Mouse (Mus musculus) embryo, embryonic 10.5 days (tissue): ENCODE measurements at regions not wholly inside any gene's neighbourhood (a gene's known extent, or its start where the extent isn't known, plus 50 kb on each side); places are given as distances from the start of the nearest gene placed in this dataset.

Source experiments
- DNase-seq: peaks from one replicate; pipeline ENCODE4 v3.0.0-alpha.2; 2015; ENCODE audit warnings: low spot score

DNA sequence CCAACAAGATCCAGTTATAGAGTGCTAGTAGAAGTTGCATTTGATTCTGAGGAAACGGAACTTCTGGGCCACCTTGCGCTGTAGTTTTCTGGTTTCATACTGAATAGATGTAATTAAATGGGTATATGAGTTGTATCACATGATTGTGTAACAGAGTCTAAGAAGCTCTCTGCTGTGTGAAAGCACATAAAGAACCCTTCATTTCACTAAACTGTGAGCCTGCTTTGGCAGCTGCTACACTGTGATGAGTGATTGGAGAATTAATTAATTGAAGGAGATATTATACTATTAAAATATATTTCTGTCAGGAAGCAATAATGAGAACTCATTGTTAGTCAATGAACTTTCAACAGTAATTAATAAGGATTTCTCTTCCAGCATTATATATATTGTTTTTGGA, 369.8 kb upstream of the Fbxo33 start:
- DNase-seq = no peak

DNA sequence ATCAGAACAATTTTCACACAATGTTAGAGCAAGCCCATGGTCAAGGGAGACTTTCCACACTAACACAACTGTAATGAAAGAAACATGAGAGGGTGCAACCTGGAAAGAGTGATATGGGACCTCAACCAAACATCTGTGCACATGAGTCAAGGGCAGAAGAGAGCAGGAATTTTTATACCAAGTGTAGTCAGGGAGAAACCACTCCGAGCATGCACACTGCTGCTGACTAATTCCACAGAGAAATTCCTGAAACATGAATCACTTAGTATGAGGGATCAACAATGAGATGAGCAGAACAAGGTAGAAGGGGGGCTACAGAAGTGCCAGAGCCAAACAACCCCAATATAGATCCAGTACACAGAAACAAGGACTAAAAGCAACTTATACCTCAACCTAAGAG, 363.1 kb upstream of the Fbxo33 start:
- DNase-seq = no peak

DNA sequence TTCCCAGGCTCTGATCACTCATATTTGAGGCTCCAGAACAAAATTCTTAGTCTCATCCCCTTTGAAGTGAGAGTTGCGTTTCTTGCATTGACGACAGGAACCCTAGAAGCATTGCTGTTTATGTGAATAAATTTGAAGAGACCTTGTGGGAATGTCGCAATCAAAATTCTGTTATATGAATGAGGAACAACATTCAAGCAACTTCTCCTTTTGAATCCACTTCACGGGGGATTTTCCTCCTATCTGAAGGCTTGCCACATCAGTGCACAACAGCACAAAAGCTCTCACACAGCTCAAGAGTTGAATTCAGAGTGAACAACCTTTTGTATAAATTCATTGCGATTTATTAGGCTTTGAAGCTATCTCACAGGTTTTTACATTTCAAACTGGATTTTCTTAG, 360.2 kb upstream of the Fbxo33 start:
- no peak for DNase-seq

DNA sequence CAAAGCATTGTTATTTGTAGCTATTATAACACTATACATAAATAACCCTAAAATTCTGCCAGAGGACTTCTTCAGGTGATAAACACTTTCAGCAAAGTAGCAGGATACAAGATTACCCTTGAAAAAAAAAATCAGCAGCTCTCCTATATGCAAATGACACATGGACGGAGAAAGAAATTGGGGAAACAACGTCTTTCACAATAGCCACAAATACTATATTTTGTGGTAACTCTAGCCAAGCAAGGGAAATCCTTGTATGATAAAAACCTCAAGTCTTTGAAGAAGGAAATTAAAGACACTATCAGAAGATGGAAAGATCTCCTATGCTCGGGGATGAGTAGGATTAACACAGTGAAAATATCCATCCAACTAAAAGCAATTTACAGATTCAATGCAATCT, 344.4 kb upstream of the Fbxo33 start:
- no peak for DNase-seq

DNA sequence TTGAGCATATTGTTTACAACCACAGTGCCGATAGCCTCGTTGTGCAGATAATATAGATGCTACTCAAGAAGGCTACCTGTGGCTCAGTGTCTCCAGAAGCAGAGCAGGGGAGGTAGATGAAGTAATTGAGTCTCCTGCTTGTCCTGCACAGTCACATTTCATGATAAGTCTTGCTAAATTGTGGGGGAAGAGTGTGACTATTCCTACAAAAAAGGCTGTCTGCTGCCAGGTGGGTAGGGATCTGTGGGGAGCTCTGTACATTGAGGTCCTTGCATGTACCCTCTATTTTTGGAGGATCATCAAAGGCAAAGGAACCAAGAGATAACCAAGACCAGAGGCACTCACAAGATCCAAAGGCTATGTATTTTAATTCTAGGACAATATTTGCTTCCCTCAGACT, 320.3 kb upstream of the Fbxo33 start:
- DNase-seq = no peak

DNA sequence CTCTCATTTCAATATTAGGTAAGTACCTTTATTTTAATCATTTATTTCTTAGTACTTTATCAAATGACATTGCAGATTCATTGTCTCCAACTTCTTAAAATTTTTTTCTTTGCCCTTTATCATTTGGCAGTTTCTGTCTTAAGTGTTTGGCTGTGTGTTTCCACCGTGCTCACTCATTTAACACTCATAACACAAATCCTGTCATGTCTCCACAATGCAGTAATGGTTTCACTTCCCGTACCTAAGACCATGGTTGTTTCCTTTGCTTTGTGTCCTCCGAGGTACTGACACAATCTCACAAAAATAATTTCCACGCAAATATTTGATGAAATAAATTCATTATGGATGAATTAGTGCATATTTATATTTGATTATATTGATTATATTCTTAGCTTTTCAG, 311.0 kb upstream of the Fbxo33 start:
- no peak for DNase-seq

DNA sequence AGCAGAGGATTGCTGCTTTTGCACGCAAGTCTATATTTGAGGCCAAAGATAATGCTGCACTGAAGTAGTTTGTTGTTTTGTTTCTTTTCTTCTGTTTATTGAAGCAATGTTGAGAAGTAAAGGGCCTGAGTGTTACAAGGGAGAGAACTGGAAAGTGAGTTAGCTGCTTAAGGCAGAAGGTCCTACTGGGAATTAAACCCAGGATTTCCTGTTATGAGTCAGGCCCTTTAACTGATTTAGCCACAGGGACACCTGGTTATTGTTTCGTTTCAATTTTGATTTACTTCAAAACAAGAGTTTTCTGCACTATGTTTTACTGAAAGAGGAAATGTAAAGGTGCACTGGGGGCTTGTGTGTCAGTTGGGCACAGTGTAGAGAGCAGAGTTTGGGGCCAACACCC, 303.8 kb upstream of the Fbxo33 start:
- DNase-seq = no peak

DNA sequence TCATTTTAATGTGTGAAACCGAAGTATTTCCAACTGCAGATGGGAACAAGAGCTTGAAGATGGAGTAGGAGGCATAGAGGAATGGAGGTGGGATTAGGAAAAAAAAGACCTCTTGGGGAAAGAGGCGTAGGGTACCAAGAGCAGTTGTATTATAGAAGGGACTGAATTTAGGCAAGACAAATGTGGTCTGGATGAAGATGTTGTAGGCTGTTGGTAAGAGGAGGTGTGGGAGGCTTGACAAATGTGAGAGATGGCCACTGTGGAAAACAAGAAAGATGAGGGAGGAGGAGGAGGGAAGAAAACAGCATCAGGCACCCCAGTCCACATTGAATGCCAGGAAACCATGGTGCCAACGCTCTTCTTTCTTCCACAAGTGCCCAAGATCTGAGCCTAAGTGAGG, 302.4 kb upstream of the Fbxo33 start:
- no peak for DNase-seq

DNA sequence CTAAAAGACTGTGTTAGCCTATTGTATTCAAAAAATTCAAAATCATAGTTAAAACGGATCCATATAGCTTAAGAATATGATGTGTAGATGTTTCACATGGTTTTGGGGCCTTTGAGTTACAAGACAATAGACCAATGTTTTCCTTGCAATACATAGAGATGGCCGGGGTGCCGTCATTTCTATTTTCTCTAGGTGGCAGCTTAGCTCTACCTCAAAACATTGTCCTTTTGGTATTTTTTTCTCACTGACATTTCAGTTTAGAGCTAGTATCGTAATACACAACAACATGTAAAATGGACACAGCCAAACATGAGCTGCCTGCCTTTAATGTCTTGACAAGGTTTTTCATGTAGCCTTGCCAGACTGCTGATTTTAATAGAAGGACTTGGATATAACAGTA, 290.3 kb upstream of the Fbxo33 start:
- DNase-seq = no peak

DNA sequence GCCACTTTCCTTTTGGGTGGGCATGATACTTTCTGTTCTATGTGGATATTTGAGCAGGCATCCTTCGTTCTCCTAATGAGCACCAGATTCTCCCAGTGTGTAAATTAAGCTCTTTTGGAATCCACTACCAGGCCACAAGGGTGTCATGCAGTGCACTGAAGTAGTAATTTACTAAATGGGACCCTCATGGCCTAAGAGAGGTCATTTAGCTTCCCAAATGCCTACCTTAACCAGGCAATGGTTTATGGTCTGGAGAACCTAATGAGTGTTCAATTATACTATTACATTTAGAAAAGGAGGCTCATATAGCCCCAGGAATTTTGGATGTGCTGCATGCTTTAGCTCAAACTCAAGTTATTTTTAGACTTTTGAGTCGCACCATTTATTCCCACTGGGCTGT, 289.6 kb upstream of the Fbxo33 start:
- no peak for DNase-seq

DNA sequence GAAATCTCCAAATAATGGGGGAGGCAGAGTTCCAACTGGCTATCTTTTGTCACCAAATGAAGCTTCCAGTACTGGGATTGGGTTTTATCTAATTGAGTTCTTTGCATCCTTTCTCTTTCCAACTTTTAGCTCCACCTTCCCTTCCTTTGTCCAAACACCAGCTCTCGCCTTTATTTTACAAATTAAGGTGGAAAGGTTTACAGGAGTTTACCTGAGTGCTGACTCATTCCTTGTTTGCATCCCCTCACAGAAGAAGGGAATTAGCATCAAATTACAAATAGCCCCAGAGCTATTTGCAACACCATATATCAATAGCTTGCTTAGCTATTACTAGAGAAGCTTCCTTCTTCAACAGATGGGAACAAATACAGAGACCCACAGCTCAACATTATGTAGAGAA, 287.9 kb upstream of the Fbxo33 start:
- no peak for DNase-seq

DNA sequence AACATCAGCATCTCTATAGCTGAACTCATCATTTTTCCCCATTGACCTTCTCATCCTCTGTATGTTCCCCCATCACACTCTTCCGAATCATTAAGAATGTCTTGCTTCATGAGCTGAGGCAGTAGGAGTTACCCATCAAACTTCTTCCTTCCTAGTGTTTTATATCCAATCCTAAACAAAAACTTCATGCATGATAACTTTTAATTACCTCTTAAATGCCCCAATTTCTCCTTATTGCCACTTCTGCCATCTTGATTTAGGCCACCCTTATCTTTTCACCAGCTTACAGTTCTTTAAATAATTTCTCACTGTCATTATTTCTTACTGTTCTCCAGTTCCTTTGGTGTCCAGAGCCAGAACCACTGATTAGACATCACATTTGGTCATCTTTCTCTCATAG, 277.9 kb upstream of the Fbxo33 start:
- no peak for DNase-seq

DNA sequence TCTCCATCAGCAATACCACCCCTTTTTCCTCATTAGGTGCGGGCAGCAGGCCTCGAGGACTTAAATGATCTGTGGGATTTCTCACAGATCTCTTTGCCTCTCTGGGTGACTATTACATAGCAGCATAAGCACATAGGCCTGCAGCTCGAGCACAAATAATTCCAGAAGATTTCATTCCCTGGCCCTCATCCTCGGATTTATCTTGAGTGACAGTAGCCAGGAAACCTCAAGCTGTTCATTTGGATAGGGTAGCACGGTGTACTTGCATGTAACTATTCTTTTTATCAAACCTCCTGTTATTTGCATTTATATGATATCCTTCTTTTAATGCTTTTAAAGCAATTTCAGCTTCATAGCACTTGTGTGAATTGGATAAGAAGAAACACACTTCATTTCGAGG, 268.5 kb upstream of the Fbxo33 start:
- no peak for DNase-seq

DNA sequence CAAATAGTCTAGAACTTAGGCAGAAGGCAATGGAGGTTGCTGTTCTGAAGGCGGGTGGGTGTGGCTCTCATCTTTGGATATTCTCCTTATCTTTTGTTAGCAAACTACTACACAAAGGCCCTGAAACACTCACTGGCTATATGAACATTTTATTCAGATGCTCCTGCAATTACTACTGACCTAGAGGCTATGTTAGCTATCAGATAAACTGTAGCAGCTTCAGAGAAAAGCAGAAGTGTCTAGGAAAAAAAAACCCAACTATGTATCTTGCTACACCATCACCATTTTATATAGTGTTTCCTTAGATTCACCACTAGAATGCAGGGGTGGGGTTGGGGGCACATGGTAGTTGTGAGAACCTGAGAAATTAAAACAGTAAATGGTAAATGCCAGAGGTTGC, 268.0 kb upstream of the Fbxo33 start:
- no peak for DNase-seq

DNA sequence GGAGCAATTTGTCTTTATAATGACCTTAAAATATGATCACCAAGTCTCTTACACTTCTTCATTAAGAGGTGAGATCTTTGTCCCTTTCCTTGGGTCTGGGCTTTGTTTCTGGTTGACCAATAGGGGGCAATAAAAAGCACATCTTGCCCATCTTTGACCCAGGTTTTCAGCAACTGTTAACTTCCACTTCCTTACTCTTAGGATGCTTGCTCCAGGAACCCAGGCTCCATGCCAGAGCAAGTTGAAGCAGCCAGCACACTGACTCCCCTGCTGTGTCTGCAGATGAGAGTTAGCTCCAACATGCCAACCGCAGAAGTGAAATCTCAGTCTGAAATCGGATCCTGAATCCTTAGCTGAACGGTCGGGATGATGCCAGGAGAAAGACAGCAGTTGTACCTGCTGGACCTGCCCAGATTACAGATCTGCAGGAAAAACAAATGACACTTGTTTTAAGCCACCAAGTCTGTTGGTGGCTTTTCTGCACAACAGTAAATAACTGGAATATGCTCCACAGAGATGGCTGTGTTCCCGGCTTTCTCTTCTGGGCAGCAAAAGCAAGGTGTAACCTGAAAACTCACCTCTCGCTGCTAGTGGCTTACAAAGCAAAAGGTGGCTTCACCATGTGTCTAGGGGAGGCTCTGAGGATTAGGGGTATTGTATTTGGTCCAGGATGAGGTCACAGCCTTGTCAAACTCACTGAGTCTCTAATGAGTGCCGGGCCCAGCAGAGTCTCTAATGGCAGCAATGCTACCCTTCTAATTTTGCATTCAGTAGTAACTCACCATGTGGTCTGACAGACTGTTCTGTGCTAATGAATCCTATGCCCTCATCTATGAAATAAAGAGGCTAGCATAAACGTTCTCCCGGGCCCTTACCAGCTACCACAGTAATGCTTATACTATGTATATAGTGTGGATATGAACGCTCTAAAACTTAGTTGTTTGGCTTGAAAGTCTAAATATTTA, 241.8 kb upstream of the Fbxo33 start:
- DNase-seq = peak; percentile 6

DNA sequence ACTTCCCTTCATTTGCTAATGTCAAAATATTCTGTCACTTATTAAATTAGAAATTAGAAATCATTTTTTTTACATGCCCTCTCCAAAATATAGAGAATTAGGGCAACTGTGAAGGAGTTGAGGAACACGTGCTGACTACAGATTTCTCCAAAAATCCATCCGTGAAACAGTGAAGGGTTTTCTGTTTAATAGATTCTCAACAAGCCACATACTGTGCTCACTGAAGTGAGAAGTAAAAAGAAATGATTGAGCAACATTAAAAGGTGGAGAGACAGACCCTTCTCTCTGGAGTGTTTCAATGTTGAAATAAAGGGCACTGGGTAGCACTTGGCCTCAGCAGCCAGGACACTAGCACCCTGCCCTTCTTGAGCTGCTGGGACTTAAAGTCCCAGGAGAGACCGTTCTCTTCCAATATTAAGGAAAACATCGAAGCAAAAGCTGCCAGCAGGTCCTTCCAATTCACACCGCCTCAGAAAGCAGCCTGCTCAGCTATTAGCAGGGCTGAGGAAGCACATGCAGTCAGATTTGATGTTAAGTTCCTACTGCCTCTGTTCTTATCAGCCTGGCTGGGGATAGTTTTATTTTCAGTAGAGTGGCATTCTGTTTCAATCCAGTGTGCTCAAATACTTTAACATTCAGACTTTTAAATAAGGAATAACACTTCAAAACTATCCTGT, 236.8 kb upstream of the Fbxo33 start:
- DNase-seq = no peak

DNA sequence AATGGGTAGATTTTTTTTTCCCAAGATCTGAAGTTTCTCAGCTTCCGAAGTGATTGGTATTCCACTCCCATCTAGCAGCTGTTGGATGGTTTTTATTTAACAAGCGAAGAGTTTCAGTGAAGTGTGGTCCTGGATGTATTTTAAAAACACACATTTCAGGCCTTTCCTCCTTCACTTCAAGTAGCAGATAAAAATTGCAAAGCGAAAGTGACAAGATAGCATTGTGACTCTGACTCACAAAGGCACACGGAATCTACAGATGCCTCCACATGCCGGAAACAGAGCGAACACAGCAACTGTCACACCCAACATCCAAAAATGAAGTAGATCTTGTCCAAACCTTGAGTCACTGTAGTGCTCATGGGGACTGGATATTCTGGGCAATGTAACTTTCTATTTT, 195.5 kb upstream of the Fbxo33 start:
- DNase-seq = no peak

DNA sequence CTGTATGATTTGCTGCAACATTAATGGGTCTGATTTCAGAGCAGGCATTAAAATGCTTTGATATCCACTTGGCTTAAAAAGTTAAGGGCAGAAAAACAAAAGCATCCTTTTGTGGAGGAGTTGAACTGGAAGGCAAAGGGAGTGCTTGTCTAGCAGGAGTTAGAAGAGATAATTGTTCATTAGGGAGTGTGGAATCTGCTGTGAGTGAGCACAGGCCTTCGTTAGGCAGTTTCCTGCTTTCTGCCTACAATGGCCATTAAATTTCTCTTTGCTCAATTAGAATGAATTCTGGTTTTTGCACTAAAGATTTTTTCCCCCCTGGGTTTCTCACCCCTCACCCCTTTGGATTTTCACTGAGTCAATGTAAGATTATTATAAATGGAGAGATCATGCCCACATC, 192.0 kb upstream of the Fbxo33 start:
- DNase-seq = no peak

DNA sequence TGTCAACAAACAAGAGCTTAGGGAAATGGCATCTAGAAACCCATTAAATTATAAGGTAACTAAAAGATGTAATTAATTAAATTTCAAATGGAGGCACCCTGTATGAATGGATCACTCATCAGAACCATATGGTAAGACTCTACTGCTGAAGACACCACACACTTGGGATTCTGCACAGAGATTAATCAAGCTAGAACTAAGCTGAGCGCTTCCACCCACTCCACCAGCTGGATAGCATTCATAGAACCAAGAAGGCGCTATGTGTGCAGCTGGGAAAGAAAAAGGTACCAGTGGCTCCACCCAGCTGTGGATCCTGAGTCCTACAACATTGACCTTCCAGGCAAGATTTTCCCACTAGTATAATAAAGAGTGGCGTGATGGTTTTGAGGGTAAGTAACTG, 171.6 kb upstream of the Fbxo33 start:
- no peak for DNase-seq

DNA sequence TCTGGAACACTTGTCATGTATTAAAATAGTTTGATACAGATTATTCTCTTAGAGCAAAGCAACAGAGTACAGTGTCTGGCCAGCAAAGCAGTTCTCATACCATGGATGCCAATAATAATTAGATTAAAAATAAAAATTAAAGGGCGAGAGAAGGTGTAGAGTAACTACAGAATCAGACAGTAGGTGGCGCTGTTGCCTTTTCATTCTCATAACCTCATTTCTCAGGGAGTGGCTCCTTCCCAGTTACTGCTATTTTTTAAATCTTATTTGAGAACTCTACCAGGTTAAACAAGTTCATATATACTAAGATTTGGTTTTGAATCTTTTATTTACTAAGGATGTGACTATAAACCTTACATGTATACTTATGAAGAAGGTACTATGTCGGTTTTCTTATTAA, 163.3 kb upstream of the Fbxo33 start:
- DNase-seq = peak; percentile 79

DNA sequence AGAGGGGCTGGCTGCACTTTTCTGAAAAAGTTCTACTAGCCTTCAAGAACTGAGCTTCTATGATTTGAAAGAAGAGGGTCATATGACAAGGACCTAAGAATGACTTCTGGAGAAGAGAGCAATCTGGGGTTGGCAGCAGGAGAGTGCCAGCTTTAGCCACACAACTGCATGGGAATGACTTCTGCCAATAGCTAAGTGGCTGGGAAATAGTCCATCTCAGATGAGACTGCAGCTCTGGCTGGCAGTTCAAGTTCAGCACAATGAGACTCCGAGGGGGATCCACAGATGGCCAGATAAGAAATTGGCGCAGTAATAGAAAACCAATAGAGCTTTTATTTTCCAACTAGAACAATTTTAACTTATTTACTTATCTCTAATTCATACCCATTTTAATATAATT, 122.1 kb upstream of the Fbxo33 start:
- DNase-seq = no peak

DNA sequence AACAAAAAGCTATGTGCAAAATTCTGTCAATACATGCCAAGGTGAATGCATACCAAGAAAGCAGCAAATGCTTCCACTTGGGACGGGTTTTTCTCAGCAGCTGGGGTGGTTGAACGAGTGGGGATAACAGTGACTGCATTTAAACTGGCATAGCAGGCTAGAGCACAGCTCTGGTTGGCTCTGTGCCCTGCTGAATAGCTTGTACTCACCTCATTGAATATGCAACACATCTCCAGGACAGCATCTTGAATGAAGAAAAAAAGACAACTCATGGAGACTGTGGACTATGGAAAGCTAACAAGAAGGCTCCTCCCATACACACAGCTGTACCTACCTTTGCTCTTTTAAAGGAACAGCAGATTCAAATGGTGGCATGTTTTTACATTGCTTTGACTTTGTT, 111.2 kb upstream of the Fbxo33 start:
- DNase-seq = no peak

DNA sequence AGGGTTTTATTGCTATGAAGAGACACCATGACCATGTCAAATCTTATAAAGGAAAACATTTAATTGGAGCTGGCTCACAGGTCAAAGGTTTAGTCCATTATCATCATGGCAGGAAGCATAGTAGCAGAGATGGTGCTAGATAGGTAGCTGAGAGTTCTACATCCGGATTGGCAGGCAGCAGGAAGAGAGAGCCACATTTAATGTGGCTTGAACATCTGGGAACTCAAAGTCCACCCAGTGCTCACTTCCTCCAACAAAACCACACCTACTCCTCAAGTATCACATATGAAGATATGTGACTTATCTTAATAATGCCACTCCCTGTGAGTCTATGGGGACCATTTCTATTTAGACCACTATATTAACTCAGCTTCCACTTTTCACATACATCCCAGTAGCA, 93.2 kb upstream of the Fbxo33 start:
- DNase-seq = no peak

DNA sequence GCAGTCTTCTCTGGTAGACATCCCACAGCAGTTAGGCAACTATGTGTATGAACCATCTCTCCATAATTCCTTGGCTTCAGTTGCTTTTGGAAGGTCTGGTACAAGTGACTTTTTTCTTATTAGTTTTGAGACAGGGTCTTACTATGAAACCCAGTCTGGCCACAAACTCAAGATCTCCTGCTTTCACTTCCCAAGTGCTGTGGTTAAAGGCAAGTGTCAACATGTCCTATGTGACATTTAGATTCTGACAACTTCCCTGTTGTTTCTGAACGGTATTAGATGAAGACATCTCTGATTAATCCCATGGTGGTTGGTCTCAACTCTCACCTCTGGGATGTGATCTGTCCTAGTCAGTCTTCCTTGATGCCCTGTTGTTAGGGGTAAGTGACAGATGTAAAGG, 88.4 kb upstream of the Fbxo33 start:
- DNase-seq = no peak
